ENCODE assay signal across 29 mouse cellular contexts in the genomic region with DNA sequence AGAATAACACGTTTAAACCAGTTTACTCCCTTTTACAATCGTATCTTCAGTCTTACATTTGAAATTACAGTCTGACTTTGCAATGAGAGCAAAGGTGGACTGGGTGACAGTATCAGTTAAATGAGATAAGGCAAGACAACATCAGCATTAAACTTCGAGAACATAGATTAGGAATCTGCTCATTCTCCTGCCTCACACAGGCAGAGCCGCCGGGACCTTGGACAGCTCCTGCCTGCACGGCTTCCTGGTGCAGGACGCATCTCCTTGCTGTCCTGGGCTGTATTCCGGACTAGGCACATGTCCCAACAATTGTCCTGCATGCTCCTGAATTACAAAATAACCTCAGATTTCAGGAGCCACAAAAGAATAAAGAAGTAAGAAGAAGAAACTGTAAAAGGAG. TPM values are rescaled to one million over a fixed set of nuclear protein-coding genes. Genes with fewer than 3 reads are reported as not detected.
DNase-seq lines count a peak whose midpoint lies in the region; ATAC-seq and TF ChIP-seq lines count a peak whose summit lies in the region.
"Had no signal": no experiment of that assay in that cellular context is flagged by ENCODE, and none has a peak within 500 bp of the region (broad histone marks: within the 10 kb centered on the region; RNA-seq: fewer than 3 reads in every experiment).

No protein-coding gene starts in this region.

- H3K27ac ChIP-seq in intestine, postnatal 0 days (ENCODE audit: low read depth, low read length): no peak overlapping the region
- H3K27ac ChIP-seq: gastrocnemius, adult 2 months; heart, adult 2 months; kidney, embryonic 15.5 days; limb, embryonic 12.5 days; liver, embryonic 15.5 days; lung, embryonic 15.5 days; neural tube, embryonic 12.5 days had no signal

- H3K4me1 ChIP-seq in intestine, postnatal 0 days (replicated peaks; ENCODE audit: control insufficient read depth, insufficient read depth, low read length): no peaks in the 10 kb centered on the region
- H3K4me1 ChIP-seq: heart, embryonic 12.5 days; kidney, embryonic 15.5 days; limb, embryonic 12.5 days; liver, embryonic 15.5 days; lung, embryonic 15.5 days; neural tube, embryonic 12.5 days had no signal

- WGBS in intestine, postnatal 0 days: 54% methylated on average over 8 of the region's 8 CpGs

- no peak for TF ChIP-seq CTCF in intestine, postnatal 0 days (IDR thresholded peaks at IDR 0.05; ENCODE audit: low read depth)

- no peak overlapping the region for H3K9ac ChIP-seq in intestine, postnatal 0 days (ENCODE audit: low read depth, low read length)
- H3K9ac ChIP-seq: heart, embryonic 12.5 days; kidney, embryonic 15.5 days; limb, embryonic 12.5 days; liver, embryonic 15.5 days; lung, embryonic 15.5 days; neural tube, embryonic 12.5 days had no signal

- peak; percentile 24 for DNase-seq in adrenal gland, postnatal 10 days
- no peak for DNase-seq in adrenal gland, postnatal 36 days
- DNase-seq in kidney, postnatal 10 days: peak; percentile 45
- no peak for DNase-seq in kidney, adult 18-20 months
- peak; percentile 49 for DNase-seq in R1 (ENCODE audit: low read depth, low spot score)
- DNase-seq in retina, postnatal 1 day: no peak
- no peak for DNase-seq in ovary, postnatal 10 days (ENCODE audit: low spot score)
- DNase-seq: adrenal gland, adult 2 months; cerebellum, adult 9-10 months; gastrocnemius, adult 2 months; gastrocnemius, postnatal 36 days; heart, adult 2 months; layer of hippocampus, postnatal 36 days; lung, postnatal 36 days; thymus, postnatal 4 days had no signal

- H3K4me2 ChIP-seq in intestine, postnatal 0 days (replicated peaks; ENCODE audit: low read depth): no peak overlapping the region
- H3K4me2 ChIP-seq: heart, embryonic 12.5 days; kidney, embryonic 15.5 days; limb, embryonic 12.5 days; liver, embryonic 15.5 days; lung, embryonic 15.5 days; midbrain, embryonic 11.5 days; neural tube, embryonic 12.5 days had no signal

- no peak overlapping the region for H3K4me3 ChIP-seq in intestine, postnatal 0 days (ENCODE audit: low read depth, low read length)
- H3K4me3 ChIP-seq: gastrocnemius, adult 2 months; heart, adult 2 months; heart, embryonic 12.5 days; kidney, embryonic 15.5 days; limb, embryonic 12.5 days; liver, embryonic 15.5 days; lung, embryonic 15.5 days; neural tube, embryonic 12.5 days had no signal

- peaks cover 52% of the 10 kb centered on the region for H3K36me3 ChIP-seq in intestine, postnatal 0 days (ENCODE audit: control insufficient read depth, insufficient read depth)

- peak; percentile 66 for ATAC-seq in intestine, postnatal 0 days
- ATAC-seq: forebrain, embryonic 14.5 days; hindbrain, embryonic 16.5 days; midbrain, embryonic 16.5 days; Patski had no signal

- no peaks in the 10 kb centered on the region for H3K27me3 ChIP-seq in intestine, postnatal 0 days (replicated peaks; ENCODE audit: control insufficient read depth, insufficient read depth, low read length)
- H3K27me3 ChIP-seq: CH12.LX; heart, embryonic 12.5 days; kidney, embryonic 15.5 days; limb, embryonic 12.5 days; liver, embryonic 15.5 days; lung, embryonic 15.5 days; neural tube, embryonic 12.5 days; Patski had no signal

- H3K9me3 ChIP-seq in intestine, postnatal 0 days (ENCODE audit: control insufficient read depth): no peaks in the 10 kb centered on the region
- H3K9me3 ChIP-seq: G1E; heart, embryonic 12.5 days; kidney, embryonic 15.5 days; limb, embryonic 12.5 days; liver, embryonic 15.5 days; lung, embryonic 15.5 days; neural tube, embryonic 12.5 days had no signal

RNA-seq across cellular contexts. Expression of a gene that starts 54.5 kb away (rescaled TPM):
- 100 to 1,000 TPM; 107 to 110 TPM for total RNA-seq in adrenal gland, postnatal 10 days (2021)
- total RNA-seq in adrenal gland, postnatal 36 days (2021): 100 to 1,000 TPM; 185 to 190 TPM
- polyA plus RNA-seq in intestine, postnatal 0 days (2015; fragmentation: Nextera tagmentation; extraction: Ambion mirVana): 100 and 101 TPM in 2 replicates

Comparison
In these comparisons a context has a peak if more than half of its experiments do, and no peak if none do; other contexts are left out.
1. DNase-seq: peak in adrenal gland, postnatal 10 days (single experiment), kidney, postnatal 10 days (single experiment) and R1 (single experiment); none in adrenal gland, postnatal 36 days (0 of 2), kidney, adult 18-20 months (single experiment), retina, postnatal 1 day (single experiment) and ovary, postnatal 10 days (single experiment).